ENCODE assay signal across 1 mouse cellular context in genomic region chr11:98202641-98203350, GRCm38 (mm10).
TF ChIP-seq lines count a peak whose summit lies in the region.

TSS of gene Cdk12 (plus strand) at chr11:98203059.

TF ChIP-seq in MEL, 35 proteins besides CTCF, POLR2A, EP300 and RAD21 (continued from another document):
- TF ChIP-seq MEF2A (IDR thresholded peaks at IDR 0.05; ENCODE audit: extremely low read depth, insufficient replicate concordance, low read depth, low read length, poor library complexity, severe bottlenecking) = no peak
- no peak for TF ChIP-seq USF2 (IDR thresholded peaks at IDR 0.05; ENCODE audit: borderline replicate concordance in 1 of 2, insufficient read depth in 1 of 2, low read depth in 1 of 2, low read length in 2 of 2)
